Mouse (Mus musculus) c-Kit-positive CD71-negative TER-119-negative erythroid progenitor cells, embryonic 14.5 days (primary cell): ENCODE measurements around the gene Acoxl.
"Not testable (repeated sequence)": the region's sequence is repeated elsewhere in the genome, so short reads cannot be mapped to it uniquely, and the experiment has no call there.

Experiments
- DNase-seq: peaks from one replicate; pipeline ENCODE4 v3.0.0-alpha.2; 2013; ENCODE audit warnings: low read depth

The Acoxl gene

DNA sequence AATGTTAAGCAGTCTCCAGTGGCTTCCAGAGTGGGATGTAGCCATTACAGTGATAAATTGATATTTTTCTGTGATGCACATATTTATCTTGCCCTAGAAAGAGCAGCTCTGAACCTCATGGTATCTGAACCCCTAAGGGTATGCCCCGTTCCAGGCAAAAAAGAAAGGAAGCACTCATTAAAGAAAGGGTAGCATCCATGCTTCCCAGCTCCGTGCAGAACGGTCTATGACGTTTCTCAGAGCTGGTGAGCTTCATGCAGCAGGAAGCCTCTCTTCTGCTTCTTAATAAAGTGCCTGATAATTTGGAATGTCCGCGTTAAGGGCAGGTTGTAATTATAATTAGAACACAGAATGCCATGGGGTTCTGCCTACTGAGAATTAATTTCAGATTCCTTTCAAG lies 240.6 kb downstream of the Acoxl start:
- DNase-seq = no peak

- DNase-seq = no peak
These were observed 245.2 kb downstream of the Acoxl start for GRCm38 (mm10) chr2:128083844-128084243.

DNA sequence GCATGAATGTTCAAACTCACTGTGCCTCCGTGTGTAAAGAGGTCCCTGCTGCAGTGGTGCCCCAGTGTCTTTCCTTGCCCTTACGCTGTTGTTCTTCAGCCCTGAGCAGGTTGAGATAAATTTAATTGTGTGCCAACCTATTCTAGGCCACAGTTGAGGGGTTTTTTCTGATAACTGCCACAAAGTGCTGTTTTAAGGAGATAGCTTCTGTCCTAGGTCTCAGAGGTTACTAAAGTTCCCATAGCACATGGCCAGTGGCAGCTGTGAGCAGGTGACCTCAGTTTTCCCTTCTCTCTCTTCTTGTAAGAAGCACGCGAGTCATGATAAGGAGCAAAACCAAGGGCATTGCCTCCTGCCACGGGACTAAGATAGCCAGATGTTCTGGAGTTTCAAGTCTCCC lies 245.9 kb downstream of the Acoxl start:
- DNase-seq = no peak

GRCm38 (mm10) chr2:128085481-128085880 lies 246.8 kb downstream of the Acoxl start:
- no peak for DNase-seq

DNA sequence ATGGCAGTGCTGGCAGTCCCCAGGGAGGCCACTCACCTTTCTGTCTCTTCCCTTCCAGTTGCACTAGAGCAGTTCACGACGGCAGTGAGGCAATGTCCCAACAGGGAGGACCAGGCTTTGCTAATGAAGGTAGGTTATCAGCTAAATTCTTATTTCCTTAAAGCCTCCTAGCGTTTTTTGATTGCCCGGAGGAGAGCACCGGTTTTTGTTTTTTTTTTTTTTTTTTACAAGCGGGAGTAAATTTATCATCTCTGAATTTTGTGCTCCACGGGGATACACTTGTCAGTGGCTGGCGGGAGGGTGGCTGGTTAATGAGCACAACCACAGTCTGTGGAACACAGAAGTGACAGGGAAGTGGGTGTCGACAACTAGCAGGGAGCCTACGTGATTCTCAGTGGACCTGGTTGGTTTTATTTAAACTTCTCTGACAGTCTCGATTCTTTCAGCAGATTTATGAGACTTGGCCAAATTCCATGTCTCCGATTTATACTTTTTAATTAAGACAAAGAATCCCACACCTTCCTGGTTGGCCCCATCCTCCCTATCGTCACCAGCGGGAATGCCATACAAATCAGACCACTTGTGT lies 247.7 kb downstream of the Acoxl start:
- no peak for DNase-seq

- DNase-seq = no peak
These were observed 248.4 kb downstream of the Acoxl start for GRCm38 (mm10) chr2:128086996-128087526.

DNA sequence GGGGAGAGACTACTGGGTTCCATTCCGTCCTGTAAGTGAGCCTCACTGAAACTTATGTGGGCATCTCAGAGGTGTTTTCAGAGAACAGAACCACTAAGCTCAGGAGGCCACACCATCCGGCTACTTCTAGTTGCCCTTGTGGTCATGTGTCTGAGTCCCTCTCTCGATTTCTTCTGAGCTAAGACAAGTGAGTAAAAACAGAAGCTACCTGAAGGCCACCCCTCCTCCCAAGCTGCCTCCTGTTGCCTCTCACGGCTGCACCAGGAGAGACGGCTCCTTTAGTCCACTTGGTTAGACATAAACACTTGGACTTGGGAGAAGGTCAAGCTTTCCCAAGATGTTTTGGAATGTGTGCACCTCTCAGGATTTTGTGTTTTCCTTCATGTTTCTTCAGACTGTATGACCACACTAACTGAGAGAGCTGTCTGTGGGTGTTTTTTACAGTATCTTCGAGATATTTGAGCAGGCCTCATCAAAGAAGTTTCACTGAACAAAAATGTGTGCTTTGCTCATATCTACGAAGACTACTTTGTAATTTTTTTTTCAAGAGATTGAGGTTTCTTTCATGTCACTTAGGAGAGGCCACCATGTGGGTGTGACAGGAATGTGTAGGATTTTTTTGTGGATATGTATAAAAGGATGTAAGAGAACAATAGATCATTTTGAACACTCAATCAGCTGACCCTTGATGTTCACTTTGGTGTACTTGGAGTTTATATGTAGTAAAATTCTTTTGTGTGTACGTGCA lies 249.3 kb downstream of the Acoxl start:
- no peak for DNase-seq

DNA sequence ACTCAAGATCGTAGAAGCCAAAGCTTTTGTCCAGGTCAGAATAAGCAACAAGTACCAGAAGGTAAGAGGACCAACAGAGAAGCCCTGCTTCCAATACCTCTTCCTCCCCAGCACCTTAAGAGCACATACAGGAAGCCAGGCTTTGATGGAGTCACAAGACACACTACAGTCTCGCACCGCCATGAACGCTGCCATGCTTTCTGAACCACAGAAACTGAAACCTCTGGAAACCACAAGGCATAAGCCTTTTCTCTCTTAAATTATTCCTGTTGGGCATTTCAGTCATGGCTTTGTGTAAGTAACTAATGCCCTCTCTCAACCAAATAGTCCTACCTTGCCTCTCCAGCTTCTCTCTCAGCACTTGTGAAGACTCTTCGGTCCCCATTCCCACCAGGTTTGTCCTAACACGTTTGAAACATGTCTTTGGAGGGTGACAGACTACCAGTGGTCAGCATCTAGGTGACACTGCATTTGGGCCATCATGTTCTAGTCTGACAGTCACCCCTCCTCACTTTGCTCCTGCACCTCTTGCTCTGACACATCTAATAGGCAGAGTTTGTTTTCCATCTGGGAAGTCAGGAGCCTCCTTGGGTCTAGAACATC lies 251.7 kb downstream of the Acoxl start:
- DNase-seq = no peak

DNA sequence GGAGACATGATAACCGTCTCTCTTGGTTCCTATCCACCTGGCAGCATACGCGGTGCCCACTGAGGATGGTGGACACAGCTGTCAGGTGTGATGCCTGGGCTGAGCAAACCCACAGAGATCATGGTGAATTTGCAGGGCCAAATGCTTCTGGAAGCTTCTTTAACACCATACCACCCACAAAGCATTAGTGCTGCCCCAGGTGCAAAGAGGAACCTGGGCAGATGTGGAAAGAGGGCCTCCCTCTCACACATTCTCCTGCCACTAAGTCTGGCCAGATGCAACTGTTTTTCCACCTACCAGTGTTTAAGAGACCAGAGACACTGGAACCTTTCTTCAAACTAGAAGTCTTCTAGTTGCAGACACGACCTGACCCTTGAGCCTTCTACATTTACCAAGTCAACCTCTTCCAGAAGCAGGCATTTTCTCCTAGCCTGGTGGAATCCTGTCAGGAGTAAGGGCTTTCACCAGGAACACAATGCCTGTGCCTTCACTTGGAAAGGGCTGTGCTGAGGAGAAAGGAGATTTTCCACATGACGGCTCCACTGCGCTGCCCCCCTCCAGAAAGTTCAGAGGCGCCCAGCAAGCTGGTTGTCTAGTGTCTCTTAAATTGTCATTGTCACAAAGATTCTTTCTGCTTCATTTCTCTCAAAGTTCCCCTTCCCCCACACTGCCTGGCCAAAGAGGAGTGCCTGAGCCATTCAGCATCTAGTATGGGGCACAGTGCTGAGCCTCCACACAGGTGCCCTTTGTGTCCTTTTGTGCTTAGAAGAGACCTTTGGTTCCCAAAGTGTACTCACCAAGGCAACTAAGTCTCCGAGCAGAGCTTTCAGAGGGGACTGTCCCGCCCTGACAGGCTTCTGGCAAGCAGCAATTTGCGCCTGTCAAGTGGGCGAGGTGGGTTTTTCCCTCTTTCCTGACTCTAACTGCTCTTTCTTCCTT lies 253.0 kb downstream of the Acoxl start:
- DNase-seq = no peak

DNA sequence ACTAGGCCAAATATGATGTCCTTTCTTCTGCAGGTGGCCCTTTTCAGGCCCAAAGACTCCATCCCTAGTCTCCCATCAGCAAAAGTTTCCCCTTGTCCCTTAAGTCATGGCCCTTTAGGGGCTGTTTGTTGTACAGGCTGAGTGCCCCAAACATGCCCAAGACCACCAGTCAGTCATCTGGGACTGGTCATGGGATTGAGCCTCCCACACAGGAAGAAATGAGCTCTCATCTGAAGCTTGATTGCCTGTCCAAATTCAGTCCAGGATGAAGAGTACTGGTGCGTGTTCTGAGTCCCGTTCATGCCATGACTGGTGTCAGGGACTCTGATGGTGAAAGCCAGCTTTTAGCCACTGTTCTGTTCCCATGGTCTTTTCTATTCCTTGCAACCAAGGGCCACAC lies 253.8 kb downstream of the Acoxl start:
- no peak for DNase-seq

DNA sequence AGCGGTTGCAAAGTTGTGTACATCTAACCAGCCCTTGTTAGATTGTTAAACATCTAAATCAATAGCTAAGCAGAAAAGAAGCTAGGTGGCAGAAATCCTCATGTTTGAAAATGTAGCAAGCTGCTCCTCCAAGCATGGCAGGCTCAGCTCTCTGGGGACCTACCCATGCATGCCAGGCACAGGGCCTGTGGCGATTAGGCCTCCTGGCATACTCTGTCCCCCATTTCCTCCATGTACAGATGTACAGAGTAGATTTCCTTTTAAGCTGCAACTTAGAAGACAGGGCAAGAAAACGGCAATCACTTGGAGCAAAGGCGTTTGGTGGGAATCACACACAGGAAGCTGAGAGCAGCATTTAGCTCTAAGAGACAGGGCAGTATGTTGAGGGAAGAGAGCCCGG lies 255.5 kb downstream of the Acoxl start:
- DNase-seq = no peak

GRCm38 (mm10) chr2:128094602-128095001 lies 255.9 kb downstream of the Acoxl start:
- DNase-seq = no peak

DNA sequence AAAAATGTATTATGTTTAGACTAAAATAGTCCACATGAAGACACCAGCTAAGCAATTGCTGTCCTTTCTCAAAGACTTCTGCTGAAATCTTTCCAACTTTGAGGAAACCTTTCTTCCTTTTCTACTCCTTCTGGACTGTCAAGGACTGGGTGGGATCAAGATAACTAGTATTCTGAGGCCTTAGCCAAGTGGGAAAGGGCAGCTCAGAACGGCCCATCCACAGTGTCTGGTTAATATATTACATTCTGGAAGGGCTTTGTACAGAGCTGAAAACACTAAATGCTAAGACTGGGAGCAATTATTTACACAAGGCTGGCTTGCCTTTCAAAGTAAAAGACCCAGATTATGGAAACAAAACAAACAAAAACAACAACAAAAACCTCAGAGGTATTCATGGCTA lies 256.6 kb downstream of the Acoxl start:
- no peak for DNase-seq

DNA sequence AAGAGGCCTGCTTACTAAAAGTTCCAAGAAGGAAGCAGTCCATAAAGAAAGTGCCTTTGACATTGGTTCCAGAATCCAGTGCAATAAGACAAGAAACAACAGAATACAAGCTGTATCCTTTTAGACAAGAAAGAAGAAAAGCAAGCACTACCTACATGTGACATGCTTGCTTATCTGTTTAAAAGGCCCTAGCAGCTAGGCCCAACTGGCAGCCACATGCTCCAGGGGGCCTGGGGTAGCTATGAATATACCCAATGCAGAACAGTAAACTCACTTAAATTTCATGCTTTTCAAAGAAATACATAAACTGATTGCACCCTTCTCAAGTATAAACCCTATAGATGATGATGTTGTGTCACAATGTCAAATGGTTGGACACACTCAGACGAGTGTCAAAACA lies 257.4 kb downstream of the Acoxl start:
- no peak for DNase-seq

DNA sequence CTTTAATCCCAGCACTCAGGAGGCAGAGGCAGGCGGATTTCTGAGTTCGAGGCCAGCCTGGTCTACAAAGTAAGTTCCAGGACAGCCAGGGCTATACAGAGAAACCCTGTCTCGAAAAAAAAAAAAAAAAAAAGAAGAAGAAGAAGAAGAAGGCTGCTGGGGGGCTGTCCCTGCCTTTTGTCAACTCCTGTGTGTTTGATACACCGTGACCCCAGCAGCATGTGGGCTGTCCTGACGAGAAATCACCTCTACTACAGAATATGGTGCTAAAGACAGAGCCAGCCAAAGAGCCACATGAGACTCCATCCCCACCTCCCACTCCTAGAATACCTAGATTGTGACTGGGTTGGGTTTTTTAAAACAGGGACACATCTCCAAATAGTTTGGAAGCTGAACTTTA lies 259.4 kb downstream of the Acoxl start:
- not testable (repeated sequence) for DNase-seq

- no peak for DNase-seq
These were observed 263.4 kb downstream of the Acoxl start for GRCm38 (mm10) chr2:128102086-128102485.

DNA sequence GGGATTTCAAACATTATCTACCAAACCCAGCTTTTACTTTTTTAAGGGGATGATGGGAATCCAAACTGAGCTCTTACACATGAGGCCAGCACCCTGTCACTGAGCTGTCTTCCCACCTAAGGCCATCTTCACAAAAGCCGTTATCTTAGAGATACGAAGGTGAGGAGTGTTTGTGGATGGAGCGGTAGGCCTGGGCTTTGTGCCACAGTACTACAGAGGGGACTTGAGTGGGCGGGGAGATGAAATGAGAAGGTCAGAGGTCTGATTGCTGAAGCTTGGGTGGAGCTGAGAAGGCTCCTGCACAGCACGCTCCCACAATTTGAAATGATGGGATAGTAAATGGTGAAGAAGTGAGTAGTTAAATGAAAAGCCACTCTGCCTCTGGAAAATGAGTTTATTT lies 266.1 kb downstream of the Acoxl start:
- DNase-seq = no peak

- no peak for DNase-seq
These were observed 267.0 kb downstream of the Acoxl start for GRCm38 (mm10) chr2:128105651-128106050.

GRCm38 (mm10) chr2:128111537-128111936 lies 272.9 kb downstream of the Acoxl start:
- DNase-seq = no peak

- no peak for DNase-seq
These were observed 275.9 kb downstream of the Acoxl start for GRCm38 (mm10) chr2:128114621-128115020.

GRCm38 (mm10) chr2:128115579-128115978 lies 276.9 kb downstream of the Acoxl start:
- no peak for DNase-seq

- DNase-seq = no peak
These were observed 278.9 kb downstream of the Acoxl start for GRCm38 (mm10) chr2:128117605-128118004.
